Mouse (Mus musculus): Measurements from ENCODE around the gene Tmem252.
A peak's percentile ranks its signal among the peaks of the same experiment; 100 is the strongest.

Tmem252 gene

DNA sequence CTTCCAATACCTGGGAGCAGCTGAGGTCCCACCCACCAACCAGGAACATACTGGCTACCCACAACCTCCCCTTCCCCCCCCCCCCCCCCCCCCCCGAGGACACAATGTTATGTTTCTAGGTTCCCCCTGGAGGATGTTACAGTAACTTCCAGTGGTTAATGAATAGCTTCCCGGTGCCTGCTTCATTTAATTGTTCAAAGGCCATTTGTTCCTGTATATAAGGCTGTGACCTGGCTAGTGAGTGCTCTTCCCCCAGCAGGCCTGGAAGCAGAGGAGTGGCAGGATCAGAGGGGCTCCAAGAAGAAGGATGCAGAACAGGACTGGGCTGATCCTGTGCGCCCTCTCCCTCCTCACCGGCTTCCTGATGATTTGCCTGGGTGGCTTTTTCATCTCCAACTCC lies at the start of gene Tmem252:
Gene Tmem252, plus strand, starts transcription at position 247 of the 400 bp plus-strand sequence.
- DNase-seq (ENCODE audit: low read depth, low spot score): no peak

DNA sequence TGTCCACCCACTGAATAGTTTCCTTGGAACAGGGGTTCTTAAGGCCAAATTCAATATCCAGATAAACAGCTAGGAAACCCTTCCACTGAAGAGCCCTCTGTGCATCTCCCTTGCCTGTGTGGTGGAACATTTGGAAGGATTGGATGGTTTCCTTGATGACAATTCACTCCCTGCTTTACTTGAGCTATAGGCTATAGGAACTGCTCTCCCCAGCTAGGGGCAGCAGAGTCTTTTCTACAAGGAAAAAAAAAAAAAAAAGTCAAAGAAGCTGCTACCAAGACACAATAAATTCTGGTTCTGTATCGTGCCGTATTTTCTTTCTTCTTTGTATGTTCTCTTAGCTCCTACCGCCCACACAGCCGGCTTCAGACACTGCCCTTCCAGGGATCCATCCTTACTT lies 45.8 kb upstream of the Tmem252 start:
- DNase-seq (ENCODE audit: low read depth, low spot score): no peak

DNA sequence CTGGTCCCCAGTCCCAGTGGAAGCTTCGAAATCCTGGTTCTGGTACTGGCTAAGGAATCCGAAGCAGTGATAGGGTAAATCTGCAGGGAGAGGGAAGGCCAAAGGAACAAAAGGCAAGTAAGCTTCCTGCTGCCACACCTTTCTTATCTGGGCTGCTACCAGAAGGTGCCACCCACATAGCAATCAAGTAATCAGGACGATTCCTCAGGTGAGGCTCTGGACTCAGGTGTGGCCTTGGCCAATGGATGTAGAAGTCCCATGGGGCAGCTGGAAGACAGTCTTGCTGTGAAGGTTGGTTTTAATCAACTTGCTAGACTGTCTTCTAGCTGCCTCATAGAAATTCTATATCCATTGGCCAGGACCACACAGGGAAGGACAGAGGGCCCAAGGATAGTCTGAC lies 40.8 kb upstream of the Tmem252 start:
- no peak for DNase-seq (ENCODE audit: low read depth, low spot score)

DNA sequence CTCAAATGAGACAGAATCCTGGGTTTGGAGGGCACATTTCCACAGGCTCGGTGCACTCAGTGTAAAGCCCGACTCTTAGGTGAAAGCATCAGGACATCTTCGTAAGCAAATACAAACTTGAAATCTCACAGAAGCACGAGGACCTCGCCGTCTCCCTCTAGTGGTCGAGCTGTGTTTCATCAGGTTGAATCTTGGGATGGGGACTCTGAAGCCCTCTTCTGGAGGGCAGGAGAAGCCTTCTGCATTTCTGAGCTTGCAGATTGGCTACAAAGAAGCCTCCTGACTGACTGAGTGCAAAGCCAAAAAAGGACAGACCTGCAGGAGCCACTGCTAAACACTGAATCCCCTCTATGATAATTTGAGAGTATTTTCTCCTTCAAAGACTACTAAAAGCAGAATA lies 39.2 kb upstream of the Tmem252 start:
- peak; percentile 54 for DNase-seq (ENCODE audit: low read depth, low spot score)

DNA sequence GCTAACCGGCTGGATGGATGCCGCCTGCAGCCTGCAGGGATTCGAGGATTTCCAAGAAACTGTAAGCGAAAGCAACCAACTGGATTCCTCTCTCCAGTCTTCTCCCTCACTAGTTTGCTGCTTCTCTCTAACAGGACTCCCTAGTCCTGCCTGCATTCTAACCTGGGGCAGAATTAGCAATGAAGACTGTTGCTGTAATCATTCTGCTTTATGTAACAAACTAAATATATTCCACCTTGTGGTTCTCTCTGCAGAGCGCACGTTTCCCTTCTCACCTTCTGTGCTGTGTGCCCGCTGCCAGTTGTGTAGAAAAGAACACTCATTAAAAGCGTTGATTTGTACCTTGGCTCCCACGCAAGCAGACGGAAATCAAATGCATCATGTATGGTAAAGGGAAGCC lies 37.2 kb upstream of the Tmem252 start:
- no peak for DNase-seq (ENCODE audit: low read depth, low spot score)

DNA sequence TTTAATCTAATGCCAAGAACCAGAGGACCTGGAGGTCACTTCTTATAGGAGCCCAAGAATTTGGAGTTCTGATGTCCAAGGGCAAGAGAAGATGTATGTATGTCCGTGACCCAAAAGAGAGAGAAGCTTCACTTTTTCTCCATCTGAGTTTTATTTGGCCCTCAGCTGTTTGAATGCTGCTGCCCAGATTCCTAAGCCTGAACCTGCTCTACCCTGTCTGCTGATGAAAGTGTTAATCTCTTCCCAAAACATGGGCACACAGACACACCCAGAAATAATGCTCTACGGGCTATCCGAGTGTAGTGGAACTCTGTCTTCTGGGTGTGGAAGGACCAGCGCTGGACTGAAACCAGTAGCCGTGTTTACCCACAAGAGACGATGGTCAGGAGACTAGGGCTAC lies 35.8 kb upstream of the Tmem252 start:
- no peak for DNase-seq (ENCODE audit: low read depth, low spot score)

DNA sequence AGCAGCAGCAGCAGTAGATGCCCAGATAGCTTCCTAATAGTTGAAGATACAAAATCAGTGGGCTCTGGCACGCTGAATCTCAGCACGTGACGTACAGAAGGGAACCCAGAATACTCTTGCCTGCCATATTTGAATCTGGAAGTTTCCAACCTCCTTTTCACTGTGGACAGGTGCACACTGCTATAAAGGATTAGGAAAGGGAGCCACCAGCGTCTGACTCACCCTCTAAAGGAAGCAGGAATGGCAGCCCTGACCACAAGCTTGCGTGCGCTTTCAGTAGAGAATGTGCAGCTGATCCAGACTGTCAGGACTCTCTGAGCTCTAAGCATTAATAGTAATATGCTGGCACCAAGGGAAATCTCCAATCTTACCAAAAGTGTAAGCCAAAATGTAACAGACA lies 32.8 kb upstream of the Tmem252 start:
- no peak for DNase-seq (ENCODE audit: low read depth, low spot score)

DNA sequence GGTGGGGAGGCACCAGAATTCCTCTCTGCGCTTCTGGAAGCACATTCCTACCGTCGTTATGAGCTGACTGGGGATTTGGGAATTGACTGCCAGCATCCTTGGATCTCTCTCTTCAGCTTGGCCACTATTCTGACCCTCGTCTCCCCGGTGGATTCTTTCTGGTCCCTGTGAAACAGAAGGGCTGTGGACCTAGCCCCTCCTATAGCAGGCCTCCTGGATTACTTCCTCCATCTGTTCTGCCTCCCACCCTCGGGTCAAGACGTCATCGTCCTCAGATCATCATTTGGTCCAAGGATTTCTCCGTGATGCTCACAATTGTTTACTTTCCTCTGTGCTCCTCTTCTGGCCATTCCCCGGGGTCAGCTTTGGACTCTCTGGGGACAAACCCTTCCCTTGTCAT lies 28.8 kb upstream of the Tmem252 start:
- peak; percentile 23 for DNase-seq (ENCODE audit: low read depth, low spot score)

DNA sequence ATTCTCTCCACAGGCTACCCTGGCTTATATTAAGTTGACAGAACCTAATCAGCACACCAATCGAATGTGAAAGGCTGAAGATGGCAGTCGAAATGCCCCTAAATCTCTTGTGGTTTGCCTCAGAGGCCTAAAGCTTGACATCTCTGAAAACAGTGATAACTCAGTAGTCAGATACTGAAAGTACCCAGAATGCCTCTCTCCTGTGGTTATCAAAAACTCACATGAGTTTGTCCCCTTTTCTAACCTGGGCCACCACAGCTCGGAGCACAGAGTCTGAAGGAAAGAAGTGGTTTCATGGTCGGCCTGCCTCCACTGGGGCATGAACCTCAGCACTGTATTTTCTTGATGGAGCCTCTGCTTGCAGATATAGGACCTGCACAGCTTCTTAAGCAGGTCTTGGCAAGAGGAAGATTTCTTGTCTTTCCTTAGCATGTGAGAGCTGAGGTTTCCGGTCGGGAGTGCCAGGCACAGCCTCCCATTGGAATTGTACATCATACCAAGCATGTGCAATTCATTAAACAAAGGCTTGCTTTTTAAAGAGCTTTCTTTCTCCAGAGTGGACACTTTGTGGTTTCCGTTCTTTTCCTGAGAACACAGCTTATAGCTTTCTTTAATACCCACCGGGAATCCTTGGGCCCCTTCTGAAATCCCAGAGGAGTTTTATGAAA lies 27.5 kb upstream of the Tmem252 start:
- no peak for DNase-seq (ENCODE audit: low read depth, low spot score)

DNA sequence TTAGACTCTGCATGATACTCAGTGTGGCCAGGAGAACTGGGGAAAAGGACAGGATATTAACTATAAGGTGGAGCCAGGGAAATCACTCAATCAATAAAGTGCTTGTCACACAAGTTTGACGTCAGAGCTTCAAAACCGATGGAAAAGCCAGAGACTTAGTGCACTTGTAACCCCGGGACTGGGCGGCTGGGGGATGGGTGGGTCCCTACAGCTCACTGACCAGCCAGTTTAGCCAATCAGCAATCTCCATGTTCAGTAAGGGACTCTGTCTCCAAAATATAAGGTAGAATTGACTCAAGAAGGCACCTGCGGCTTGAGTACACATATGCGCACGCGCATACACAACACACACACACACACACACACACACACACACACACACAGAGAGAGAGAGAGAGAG lies 25.8 kb upstream of the Tmem252 start:
- DNase-seq (ENCODE audit: low read depth, low spot score): no peak

DNA sequence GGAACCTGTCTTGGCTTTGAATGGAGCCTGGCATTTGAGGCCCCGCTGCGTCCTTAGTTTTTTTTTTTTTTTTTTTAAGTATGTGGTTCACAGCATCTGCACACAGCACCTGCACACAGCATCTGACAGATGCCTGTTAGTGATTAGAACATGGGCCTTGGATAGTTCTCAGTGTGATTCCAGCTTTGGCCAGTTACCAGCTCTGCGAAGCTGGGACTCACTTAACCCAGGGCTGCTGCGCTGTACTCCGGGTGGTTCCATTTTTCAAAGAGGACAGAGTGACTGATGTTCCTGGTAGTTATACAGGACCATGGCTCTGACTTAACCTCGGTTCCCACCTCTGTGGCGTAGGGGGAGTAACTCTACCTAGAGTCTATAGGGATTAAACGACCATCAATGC lies 23.4 kb upstream of the Tmem252 start:
- DNase-seq (ENCODE audit: low read depth, low spot score): no peak

DNA sequence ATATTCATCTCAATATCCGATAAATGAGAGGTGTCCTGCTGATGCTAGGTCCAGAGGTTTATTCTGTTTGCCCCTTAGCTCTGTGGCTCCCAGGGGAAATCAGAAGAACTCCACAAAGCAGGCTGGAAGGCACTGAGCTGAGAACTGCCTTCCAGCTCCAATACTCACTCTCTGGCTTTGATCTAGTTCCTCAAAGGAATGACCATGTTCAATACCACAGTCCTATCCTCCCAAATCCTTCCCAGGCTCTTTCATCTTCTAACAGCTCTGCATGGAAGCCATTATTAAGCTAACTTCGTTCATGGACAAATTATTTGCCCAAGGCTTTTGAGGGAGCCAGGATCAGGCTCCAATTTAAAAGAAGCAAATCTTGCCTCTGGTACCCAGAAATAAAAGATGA lies 22.2 kb upstream of the Tmem252 start:
- no peak for DNase-seq (ENCODE audit: low read depth, low spot score)

DNA sequence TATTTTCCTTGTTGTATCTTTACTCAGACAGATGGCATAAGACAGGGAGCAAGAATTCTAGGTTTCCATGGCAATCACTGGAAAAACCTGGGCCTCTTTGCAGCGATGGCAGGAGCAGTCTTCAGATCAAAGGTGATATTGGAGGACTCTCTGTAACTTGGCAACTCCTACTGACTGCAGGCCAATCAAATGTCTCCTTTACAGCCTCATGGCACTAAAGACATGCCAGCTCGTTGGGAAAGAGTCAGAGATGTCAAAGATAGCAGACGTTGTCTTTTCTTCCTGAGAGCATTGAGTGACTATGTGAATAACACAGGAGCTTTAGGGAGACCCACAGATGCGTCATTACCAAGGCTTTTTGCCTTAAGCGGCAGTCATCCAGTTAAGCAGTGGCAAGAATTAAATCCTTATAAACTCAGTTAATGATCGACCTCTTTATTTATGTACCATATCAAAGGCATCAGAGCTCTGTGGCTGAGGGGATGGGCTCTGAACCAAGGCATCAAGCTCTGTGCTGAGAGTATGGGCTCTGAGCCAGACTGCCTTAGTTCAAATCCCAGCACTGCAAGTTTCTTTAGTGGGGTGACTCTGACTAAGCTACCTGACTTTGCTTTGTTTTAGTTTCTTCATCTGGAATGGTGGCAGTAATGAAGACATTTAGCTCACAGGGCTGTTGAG lies 21.3 kb upstream of the Tmem252 start:
- no peak for DNase-seq (ENCODE audit: low read depth, low spot score)

DNA sequence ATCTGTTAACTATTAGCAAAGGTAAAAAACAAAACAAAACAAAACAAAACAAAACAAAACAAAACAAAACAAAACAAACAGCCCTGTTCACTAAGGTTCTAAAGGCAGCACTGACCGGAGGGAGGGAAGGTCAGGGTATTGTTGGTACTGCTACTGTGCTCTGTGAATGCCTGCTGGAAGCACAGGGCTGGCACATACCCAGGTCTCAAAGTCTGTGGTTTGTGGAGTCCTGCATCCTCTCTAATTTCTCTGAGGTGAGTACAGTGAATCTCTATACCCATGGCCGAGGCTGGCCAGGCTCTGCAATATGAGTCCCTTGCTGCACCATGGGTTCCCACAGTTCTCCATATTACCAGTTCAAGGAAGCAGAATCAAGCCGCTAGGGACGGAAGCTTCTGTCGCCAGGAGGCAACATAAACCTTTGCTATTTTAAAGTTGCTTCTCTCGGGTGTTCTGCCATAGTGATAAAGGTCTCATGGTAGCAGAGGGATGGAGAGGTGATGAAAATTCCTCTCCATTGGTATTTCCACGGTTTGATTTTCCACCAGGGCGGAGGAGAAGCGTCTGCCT lies 20.5 kb upstream of the Tmem252 start:
- no peak for DNase-seq (ENCODE audit: low read depth, low spot score)

DNA sequence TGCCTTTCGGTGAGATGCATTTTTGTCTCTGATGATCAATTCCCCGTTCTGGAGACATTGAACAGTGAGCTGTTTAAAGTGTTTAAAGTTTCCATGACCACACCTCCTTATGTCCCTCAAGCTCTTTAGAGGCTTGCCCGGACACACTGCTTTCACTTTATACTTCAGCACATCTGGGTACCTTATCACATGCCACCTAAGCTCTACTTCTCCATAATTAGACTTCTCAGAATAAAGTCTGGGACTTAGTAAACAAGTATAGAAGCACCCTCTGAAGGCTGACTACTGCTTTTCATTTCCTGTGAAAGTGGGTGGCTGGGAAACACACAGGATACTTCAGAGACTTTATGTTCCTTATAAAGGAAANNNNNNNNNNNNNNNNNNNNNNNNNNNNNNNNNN lies 16.8 kb upstream of the Tmem252 start:
- DNase-seq (ENCODE audit: low read depth, low spot score): no peak

DNA sequence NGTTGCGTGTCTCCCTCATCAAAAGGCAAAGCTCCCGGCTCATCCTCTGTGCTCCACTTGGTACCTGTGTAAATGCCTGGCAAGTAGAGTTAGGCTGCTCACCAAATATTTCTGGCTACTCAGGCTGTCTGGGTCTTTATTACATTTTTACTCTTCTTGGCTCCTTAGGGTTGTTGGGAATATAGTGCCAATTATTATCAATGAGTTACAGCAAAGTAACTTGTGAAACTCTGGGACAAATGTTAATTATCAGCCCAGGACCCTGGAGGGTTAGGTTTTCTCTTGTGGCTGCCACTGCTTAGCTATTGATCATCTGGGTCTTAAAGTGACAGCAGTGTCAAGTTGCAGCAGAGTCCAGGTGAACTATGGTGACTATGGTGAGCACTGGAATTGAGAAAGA lies 11.5 kb upstream of the Tmem252 start:
- no peak for DNase-seq (ENCODE audit: low read depth, low spot score)

DNA sequence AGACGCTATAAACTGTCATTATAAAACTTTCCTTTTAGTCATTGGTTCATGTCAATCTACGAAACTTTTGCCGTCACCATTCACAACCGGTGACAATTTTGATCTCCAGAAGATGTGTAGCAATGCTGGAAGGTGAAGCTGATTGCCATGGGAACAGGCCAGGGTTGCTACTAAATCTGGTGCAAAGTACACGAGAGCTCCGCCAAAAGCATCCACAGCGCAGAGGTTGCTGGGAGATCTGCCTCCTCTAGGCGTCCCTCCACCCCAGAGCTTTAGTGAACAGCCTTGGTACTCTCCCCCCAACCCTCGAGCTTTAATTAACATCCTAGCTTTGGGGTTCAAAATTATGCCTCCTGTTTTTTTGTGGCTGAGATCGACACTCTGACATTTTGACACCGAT lies 8.0 kb upstream of the Tmem252 start:
- DNase-seq (ENCODE audit: low read depth, low spot score): no peak

DNA sequence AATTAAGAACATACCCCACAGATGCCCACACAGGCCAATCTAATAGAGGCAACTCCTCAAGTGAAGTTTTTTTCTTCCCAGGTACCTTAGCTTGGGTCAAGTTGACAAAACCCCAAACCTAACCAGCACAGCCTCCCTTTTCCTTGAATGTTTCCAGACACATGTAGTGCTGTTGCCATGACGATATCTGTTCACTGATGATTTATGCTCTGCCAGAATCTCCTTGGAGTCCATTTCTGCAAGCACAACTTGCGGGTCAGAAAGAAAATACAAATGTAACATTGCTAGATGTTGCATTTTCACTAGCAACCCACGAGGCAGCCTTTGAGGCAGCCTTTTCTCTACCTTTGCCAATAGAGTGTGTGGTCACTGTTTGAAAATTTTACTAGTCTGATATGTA lies 6.3 kb upstream of the Tmem252 start:
- DNase-seq (ENCODE audit: low read depth, low spot score): no peak

DNA sequence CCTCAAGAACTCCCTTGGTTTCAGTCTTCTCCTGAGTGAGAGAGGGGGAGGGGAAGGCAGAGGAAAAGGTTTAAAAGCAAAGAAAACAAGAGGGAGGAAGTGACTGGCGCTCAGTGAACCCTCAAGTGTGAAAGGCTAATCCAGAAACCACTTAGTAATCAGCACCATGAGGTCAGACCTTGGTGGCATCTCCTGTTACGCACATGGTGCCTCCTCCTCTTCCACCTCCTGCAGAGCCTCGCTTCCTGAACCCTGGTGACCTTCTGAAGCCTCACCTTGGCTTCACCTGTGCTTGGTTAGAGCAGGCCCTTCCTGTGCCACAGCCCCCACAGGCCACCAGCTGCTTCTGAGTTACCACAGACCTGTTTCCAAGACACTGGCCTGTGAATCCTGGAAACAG lies 2.2 kb upstream of the Tmem252 start:
- DNase-seq (ENCODE audit: low read depth, low spot score): no peak

DNA sequence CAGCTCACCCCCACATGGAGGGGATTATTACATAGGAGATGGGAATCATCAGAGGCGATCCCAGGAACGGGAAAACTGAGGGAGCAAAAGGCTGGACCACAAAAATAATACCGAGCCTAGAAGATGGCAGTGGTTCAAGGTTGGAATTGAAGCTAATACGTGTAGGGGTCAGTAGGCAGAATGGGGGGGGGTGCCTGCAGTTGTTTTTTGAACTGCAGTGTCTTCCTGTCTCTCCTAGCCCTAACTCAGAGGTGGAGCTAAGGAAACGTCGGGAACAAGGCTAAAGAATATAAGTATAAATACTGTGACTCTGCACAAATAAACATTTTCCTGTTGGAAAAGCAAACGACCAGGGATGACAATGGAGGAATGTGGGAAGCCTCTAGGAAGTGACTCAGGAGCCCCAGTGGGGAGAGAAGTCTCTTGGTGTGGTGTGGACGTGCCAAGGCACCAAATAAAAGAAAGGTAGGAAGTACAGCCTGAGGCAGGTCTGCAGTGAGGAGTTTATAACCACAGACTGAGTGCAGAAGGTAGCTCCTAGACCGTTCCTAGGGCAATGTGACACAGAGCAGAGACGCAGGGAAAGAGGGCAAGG lies 1.3 kb upstream of the Tmem252 start:
- no peak for DNase-seq (ENCODE audit: low read depth, low spot score)

DNA sequence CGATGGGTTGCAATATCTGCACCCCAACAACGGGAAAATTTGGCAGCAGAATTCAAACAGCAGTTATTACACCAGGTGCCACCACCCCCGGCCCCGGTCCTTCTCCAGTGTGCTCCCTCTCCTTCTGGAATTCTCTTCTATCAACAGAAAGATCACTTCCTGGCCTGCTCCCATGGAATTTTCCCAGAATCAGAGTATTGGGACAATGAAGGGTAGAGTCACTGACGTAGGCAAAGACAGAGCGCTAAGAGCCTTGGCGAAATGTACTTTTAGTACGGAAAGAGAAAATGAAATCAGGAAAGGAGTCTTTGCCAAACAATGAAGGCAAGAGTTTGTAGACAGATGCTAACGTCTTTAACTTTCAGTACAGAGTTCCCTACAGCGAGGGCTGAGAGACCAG lies 477 bp upstream of the Tmem252 start:
- peak; percentile 9 for DNase-seq (ENCODE audit: low read depth, low spot score)

DNA sequence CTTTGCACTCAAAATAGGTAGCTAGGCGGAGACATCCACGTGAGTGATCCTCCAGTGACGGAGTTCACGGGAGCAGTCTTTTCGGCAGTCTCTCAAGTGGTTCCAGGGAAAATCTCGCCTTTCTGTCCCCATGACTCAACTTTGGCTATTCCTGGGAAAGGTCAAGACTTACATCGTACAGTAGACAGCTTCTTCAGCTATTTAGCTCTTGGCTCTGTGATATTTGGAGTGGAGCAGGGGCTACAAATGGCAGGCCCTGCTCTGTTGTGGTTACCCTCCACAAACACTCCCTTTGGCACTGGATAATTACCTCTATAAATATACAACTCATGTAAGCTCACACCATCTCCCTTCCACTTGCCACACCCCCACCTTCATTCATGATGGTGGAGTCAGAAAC lies 2.6 kb downstream of the Tmem252 start:
- DNase-seq (ENCODE audit: low read depth, low spot score): peak; percentile 54

All from skeletal muscle tissue, adult 2 months (tissue).